Mouse (Mus musculus): ENCODE results near the gene D030056L22Rik.

DNA sequence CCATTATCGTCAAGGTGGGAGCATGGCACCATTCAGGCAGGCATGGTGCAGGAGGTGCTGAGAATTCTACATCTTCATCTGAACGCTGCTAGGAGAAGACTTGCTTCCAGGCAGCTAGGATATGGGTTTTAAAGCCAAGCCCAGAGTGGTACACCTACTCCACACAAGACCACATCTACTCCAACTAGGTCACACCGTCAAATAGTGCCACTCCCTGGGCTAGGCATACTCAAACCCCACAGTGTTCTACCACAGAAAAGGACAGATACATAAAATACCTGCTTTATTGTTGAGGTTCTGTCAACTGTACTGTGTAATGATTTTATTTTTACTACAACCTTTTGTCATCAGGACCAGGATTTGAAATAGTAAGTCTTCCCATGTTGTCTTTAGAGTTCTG, 17.9 kb upstream of the D030056L22Rik start:
- TF ChIP-seq CHD2 (IDR thresholded peaks at IDR 0.05; ENCODE audit: low read depth, low read length) (no peak), HCFC1 (IDR thresholded peaks at IDR 0.05; ENCODE audit: borderline replicate concordance, insufficient read depth, low read length) (no peak), ZC3H11A (IDR thresholded peaks at IDR 0.05; ENCODE audit: borderline replicate concordance, low read depth, low read length) (no peak)

Measured in ES-E14 (cell line).